Mouse (Mus musculus): ENCODE results near the gene Gm10447. TPM values are rescaled to one million over a fixed set of nuclear protein-coding genes. Genes with fewer than 3 reads are reported as not detected.

The Gm10447 gene
- total RNA-seq, 2 experiments from 2014 or later = 0.10 TPM; not detected in 1

GRCm38 (mm10) chr11:53479171-53479782 lies 22.4 kb upstream of the Gm10447 start:
- no peak for DNase-seq

GRCm38 (mm10) chr11:53478383-53479170 lies 21.7 kb upstream of the Gm10447 start:
- intact Hi-C loops (cut with DNase I) = no loop called here
- DNase-seq = no peak

More at GRCm38 (mm10) chr11:53479171-53479782, 22.4 kb upstream of the Gm10447 start:
- intact Hi-C loops (cut with DNase I) = no loop called here

GRCm38 (mm10) chr11:53477833-53478232 lies 20.9 kb upstream of the Gm10447 start:
- intact Hi-C loops (cut with DNase I) = no loop called here

GRCm38 (mm10) chr11:53475620-53476019 lies 18.7 kb upstream of the Gm10447 start:
- intact Hi-C loops (cut with DNase I) = no loop called here
- no peak for DNase-seq

More at GRCm38 (mm10) chr11:53477833-53478232, 20.9 kb upstream of the Gm10447 start:
- no peak for DNase-seq

GRCm38 (mm10) chr11:53472709-53473108 lies 15.8 kb upstream of the Gm10447 start:
- intact Hi-C loops (cut with DNase I) = loop anchor here (5.0 kb wide), 1 partner anchor 95 kb away; the partner anchor contains the start of gene Kif3a
- DNase-seq = no peak

GRCm38 (mm10) chr11:53469968-53470695 lies 13.2 kb upstream of the Gm10447 start, which contains the start of gene Gm9837:
Gm9837 (minus strand) TSS chr11:53470479.
- peak; percentile 93 to 95 for DNase-seq
- intact Hi-C loops (cut with DNase I) = loop anchor here (1.0 to 5.0 kb wide), 7 partner anchors 41 to 267 kb away; partner anchors contain the start of gene Kif3a

GRCm38 (mm10) chr11:53469294-53469967 lies 12.5 kb upstream of the Gm10447 start:
- DNase-seq = no peak
- intact Hi-C loops (cut with DNase I) = loop anchor here (1.0 to 5.0 kb wide), 2 partner anchors 57 to 156 kb away; no protein-coding TSS in a partner anchor

GRCm38 (mm10) chr11:53466231-53466971 lies 9.5 kb upstream of the Gm10447 start:
- intact Hi-C loops (cut with DNase I) = loop anchor here (5.0 kb wide), 1 partner anchor 54 kb away; no protein-coding TSS in a partner anchor
- peak; percentile 75 to 87 for DNase-seq

GRCm38 (mm10) chr11:53463551-53464424 lies 6.9 kb upstream of the Gm10447 start:
- intact Hi-C loops (cut with DNase I) = no loop called here
- DNase-seq = peak in 1 of 2 experiments; percentile 36

GRCm38 (mm10) chr11:53461727-53462126 lies 4.8 kb upstream of the Gm10447 start:
- intact Hi-C loops (cut with DNase I) = no loop called here
- DNase-seq = no peak

- intact Hi-C loops (cut with DNase I) = no loop called here
- no peak for DNase-seq
These were observed 3.3 kb upstream of the Gm10447 start for GRCm38 (mm10) chr11:53460192-53460591.

GRCm38 (mm10) chr11:53458996-53459395 lies 2.1 kb upstream of the Gm10447 start:
- DNase-seq = no peak
- intact Hi-C loops (cut with DNase I) = no loop called here

GRCm38 (mm10) chr11:53457372-53457954 lies 553 bp upstream of the Gm10447 start:
- no peak for DNase-seq
- intact Hi-C loops (cut with DNase I) = no loop called here

GRCm38 (mm10) chr11:53453031-53453430 lies 3.9 kb downstream of the Gm10447 start:
- DNase-seq = no peak

GRCm38 (mm10) chr11:53452396-53452795 lies 4.5 kb downstream of the Gm10447 start:
- no peak for DNase-seq
- intact Hi-C loops (cut with DNase I) = no loop called here

More at GRCm38 (mm10) chr11:53453031-53453430, 3.9 kb downstream of the Gm10447 start:
- intact Hi-C loops (cut with DNase I) = no loop called here

- DNase-seq = no peak
- intact Hi-C loops (cut with DNase I) = no loop called here
These were observed 5.5 kb downstream of the Gm10447 start for GRCm38 (mm10) chr11:53451361-53451760.

- intact Hi-C loops (cut with DNase I) = no loop called here
- no peak for DNase-seq
These were observed 6.7 kb downstream of the Gm10447 start for GRCm38 (mm10) chr11:53450070-53450705.

- intact Hi-C loops (cut with DNase I) = no loop called here
- DNase-seq = peak; percentile 81 to 88
These were observed 8.4 kb downstream of the Gm10447 start for GRCm38 (mm10) chr11:53448529-53448928.

Data from heart, postnatal 10 days (tissue).